Mouse (Mus musculus): ENCODE data around the gene Ngef.

- no peak for TF ChIP-seq ZNF384 (IDR thresholded peaks at IDR 0.05; ENCODE audit: low read depth, low read length)
- TF ChIP-seq CHD2 (IDR thresholded peaks at IDR 0.05; ENCODE audit: low read depth, low read length): no peak
Measured at GRCm38 (mm10) chr1:87607385-87608091, 33.9 kb upstream of the Ngef start.
